Mouse (Mus musculus) embryo, embryonic 10.5 days (tissue): ENCODE data around the gene Erich2.

ENCODE experiments used
- DNase-seq: peaks from one replicate; pipeline ENCODE4 v3.0.0-alpha.2; 2015; ENCODE audit warnings: low spot score

Gene Erich2

DNA sequence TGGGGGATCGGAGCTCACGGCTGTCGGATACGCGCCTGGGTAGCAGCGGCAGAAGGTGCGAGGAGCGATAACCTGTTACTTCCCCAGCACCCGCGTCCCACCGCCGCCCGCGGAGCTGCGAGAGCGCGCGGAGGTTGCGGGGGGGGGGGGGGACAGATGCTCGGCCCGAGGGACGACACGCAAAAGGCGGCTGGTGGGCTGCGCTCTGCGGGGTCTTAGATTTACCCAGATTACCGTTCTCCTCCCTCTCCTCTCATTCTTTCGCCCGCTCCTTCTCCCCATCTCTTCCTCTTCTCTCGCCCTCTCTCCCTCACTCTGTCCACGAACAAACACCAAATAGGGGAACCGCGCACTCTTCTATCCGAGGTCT, 54.0 kb downstream of the Erich2 start:
- no peak for DNase-seq

GRCm38 (mm10) chr2:70562981-70563671, 54.5 kb downstream of the Erich2 start:
- peak; percentile 40 for DNase-seq

GRCm38 (mm10) chr2:70563721-70564645, 55.4 kb downstream of the Erich2 start:
- DNase-seq: peak; percentile 23

DNA sequence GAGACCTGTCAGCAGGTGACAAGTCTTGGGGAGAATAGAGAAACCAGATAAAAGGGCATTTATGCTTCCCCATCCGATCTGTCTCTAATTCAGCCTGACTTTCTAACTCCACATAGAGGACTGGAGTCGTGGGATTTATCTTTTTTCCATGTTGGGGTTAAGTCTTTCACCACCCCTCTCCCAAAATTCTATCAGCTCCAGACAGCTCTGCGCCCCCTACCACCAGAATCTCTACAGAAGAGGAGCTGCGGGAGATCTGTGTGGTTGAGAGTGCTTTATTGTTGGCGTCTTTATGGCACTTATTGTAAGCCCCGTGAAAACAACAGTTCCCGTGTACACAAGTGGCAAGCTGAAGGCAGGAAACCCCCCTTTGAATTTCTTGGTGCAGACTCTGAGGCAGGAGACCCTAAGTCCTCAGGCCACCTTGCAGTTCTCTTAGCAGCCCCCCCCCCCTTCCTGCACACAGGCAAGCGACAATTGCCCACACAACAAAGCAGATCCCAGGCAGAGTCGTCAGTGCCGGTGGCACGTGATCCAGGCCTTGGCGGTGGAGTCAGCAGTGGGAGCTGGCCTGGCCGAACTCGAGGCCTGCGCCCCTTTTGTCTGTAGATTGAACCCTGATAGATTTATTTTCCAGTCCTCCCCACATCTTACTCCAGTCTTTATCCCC, 56.2 kb downstream of the Erich2 start:
- peak; percentile 36 for DNase-seq

DNA sequence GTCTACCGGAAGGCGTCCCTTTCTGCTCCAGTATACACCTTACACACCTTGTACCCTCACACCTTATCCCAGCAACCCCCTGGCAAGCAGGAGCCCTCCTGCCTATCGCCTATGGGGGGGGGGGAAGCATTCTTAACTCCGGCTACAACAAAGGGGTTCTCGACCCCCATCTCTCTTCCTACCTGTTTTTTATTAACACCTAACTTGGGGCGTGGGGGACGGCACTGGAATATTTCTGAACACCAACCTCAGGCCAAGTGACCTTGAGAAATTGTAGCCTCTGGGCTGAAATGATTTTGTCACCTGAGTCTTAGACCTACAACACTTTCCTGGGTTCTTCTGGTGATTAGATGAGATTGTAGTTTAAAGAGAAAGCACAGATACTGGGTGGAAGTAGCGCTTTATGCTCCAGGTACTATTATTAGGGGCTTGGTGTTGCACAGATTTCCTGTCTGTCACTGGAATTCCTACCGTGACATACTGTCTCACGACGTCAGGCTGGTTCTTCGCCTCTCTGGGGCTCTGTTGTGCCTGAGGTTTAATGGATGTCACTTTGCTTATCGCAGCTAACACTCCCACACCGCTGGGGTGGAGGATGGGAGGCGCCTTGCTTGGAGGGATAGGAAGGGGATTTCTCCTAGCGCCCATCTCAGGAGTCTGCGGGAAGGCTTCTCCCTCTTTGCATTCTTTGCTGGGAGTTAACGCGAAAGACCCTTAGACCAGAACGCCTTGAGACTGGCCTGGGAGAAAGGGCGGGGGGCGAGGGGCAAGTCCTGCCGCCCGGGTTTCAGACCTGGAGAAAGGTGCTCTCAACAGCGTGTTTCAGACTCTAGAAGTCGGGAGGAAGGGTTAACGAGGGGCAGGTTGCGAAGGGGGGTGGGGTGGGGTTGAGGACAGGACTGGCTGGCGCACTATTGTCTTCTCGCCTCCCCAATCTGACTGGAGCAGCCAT, 57.3 kb downstream of the Erich2 start:
- peak; percentile 47 for DNase-seq

GRCm38 (mm10) chr2:70566603-70566981, 58.0 kb downstream of the Erich2 start:
- peak; percentile 20 for DNase-seq

- DNase-seq: peak; percentile 77
These were observed 58.6 kb downstream of the Erich2 start for GRCm38 (mm10) chr2:70567071-70567681.

DNA sequence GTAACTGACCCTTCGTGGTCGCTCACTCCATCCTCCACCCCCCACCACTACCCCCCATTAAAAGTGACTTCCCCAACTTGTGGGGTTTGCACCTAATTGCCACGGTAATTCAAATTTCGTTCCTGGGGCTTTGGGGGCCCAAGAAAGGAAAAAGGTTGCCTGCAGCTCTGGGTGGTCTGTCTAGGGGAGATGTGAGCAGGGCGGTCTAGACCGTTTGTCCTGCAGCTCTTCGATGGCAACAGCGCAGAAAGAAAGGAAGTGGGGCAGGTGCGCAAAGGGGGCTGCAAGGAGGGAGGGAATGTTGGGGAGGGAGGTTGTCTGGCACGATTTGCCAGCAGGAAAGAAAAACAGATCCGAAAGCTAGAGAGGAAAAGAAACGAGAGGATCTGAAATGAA, 59.1 kb downstream of the Erich2 start:
- peak; percentile 33 for DNase-seq

GRCm38 (mm10) chr2:70568198-70568941, 59.8 kb downstream of the Erich2 start:
- peak; percentile 60 for DNase-seq

DNA sequence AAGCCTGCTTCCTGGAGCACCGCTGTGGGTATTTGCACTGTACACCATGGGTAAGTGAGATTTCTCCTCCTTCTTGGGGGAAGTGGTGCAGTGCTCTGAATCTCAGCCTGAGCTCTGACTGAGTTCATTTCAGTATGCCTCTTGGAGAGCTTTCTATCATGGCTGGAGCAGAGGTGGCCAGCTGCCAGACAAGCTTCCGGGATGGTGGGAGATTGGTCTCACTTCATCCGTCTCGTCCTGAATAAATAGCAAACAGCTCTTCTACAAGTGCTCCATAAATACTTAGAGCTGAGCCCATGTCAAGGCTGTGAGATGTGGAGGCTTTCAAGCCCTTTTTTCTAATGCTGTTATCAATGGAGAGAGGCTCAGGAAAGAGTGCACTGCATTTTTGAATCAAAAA, 63.1 kb downstream of the Erich2 start:
- DNase-seq: no peak

DNA sequence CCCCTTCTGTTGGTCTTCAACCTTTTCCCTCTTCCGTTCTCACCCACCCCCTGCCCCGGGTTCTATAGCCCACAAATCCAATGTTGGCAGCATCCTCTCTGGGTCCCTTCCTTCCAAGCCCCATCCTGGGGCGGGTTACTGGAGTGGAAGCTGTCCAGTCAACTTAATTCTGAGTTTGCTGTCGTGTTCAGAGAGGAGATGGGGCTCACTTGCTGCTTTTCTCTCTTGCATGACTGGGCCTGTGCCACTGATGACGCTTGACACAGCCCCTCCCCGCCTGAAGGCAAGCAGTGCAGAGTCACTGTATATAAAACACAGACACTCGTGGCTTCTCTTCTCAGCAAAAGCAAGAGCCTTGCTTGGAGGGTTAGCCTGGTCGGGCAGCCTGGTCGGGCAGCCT, 63.6 kb downstream of the Erich2 start:
- DNase-seq: no peak

DNA sequence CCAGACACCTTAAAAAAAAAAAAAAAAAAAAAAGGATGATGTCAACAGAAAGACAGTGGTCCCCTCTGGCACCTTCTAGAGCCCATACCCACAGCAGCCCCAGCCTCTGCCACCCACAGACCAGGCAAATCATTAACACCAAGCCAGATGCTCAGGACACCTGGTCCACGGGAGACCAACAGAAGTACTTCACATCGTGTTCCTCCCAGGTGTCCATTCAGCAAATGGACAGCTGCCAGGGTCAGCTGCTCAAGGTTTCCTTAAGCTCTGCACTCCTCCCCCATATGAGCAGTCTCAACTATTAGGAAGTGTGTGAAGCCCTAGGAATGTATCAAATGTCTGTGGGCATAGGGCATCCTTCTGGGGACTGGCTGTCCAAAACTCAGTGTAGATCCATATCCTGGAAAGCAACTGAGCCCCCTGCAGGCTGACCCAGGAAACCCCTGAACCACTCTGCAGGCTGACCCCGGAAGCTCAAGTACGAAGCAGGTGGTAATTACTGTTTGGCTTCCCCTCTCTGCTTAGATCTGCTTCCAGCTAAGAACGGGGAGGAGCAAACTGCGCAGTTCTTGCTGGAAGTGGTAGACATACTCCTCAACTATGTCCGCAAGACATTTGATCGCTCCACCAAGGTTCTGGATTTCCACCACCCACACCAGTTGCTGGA, 65.1 kb downstream of the Erich2 start:
- no peak for DNase-seq

DNA sequence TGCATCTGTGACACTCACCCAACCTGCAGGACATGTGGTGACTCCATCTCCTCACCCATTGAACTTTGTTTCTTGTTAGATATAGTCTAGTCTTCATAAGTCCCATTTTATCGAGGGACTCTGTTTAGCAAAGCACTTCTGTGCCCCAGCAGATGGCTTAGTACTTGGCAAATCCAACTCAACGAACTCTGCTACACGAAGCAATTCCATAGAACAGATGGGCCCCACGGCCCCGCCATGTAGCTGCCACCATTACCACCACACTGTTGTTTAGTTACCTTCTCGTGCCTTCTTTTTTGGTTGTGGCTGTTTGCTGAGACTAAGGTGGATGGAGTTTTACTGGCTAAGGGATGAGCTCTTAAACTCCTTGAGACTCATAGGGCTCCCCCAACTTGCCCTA, 79.6 kb downstream of the Erich2 start:
- no peak for DNase-seq
